Mouse (Mus musculus) embryonic facial prominence, embryonic 11.5 days (tissue): ENCODE data around the gene Pawr. TPM values are rescaled to one million over a fixed set of nuclear protein-coding genes. Genes with fewer than 3 reads are reported as not detected.

ENCODE experiments used
- ATAC-seq: fragments of 200-750 bp; cut with Nextera tagmentation; replicated peaks from 2 replicates; pipeline ENCODE4 v1.8.0; 2017; ENCODE audit warnings: low read depth; ENCODE audit not compliant: insufficient number of reproducible peaks, low FRiP score, low TSS enrichment
- DNase-seq: peaks from one replicate; pipeline ENCODE4 v3.0.0-alpha.2; 2015; ENCODE audit warnings: low spot score
- H3K27ac ChIP-seq: fragments of 300-500 bp; sonication (generic); replicated peaks from 2 replicates; pipeline ENCODE4 v1.5.1; 2014; ENCODE audit warnings: mild to moderate bottlenecking, low read depth, low read length, control low read depth
- H3K27me3 ChIP-seq: fragments of 300-500 bp; sonication (generic); 2 replicates; pipeline ENCODE4 v1.6.1; 2014; ENCODE audit warnings: mild to moderate bottlenecking, low read length, moderate library complexity, mixed read lengths; ENCODE audit not compliant: control insufficient read depth, insufficient read depth
- H3K36me3 ChIP-seq: fragments of 300-500 bp; sonication (generic); replicated peaks from 2 replicates; pipeline ENCODE4 v1.6.1; 2014; ENCODE audit warnings: low read depth, mild to moderate bottlenecking, low read length, moderate library complexity, mixed read lengths; ENCODE audit not compliant: control insufficient read depth, insufficient read depth
- H3K4me1 ChIP-seq: fragments of 300-500 bp; sonication (generic); 2 replicates; pipeline ENCODE4 v1.6.1; 2014; ENCODE audit warnings: low read length, mixed read lengths; ENCODE audit not compliant: control insufficient read depth, insufficient read depth
- H3K4me2 ChIP-seq: fragments of 300-500 bp; sonication (generic); 2 replicates; pipeline ENCODE4 v1.6.1; 2014; ENCODE audit warnings: low read depth, mild to moderate bottlenecking, control low read depth, low read length, moderate library complexity
- H3K4me3 ChIP-seq: fragments of 300-500 bp; sonication (generic); 2 replicates; pipeline ENCODE4 v1.5.1; 2014; ENCODE audit warnings: low read depth, low read length, control low read depth
- H3K9ac ChIP-seq: fragments of 300-500 bp; sonication (generic); replicated peaks from 2 replicates; pipeline ENCODE4 v1.6.1; 2014; ENCODE audit warnings: mild to moderate bottlenecking, control low read depth, low read length
- H3K9me3 ChIP-seq: fragments of 300-500 bp; sonication (generic); replicated peaks from 2 replicates; pipeline ENCODE4 v1.6.1; 2016; ENCODE audit warnings: mild to moderate bottlenecking, low read length, inconsistent platforms, mixed read lengths; ENCODE audit not compliant: control insufficient read depth
- WGBS: fragments of 180-500 bp; shearing (Covaris S2); extraction: QIAGEN DNeasy Blood & Tissue Kit; methylation state at CpG from one replicate; pipeline ENCODE4 v1.1.7; 2014; 5-methylcytosine and 5-hydroxymethylcytosine counted together
- polyA plus RNA-seq: library from polyadenylated mRNA; unstranded; fragments of >200 nt; fragmentation: Nextera tagmentation; extraction: Ambion mirVana; gene quantifications from 2 replicates; pipeline ENCODE4 v1.2.1, GENCODE M21; 2014

Gene Pawr
- polyA plus RNA-seq = 11.6 TPM in 2 replicates

- under 1% methylated on average over 53 of the region's 85 CpGs for WGBS
Measured at GRCm38 (mm10) chr10:108331784-108332561, at the start of gene Pawr. Pawr (plus strand) TSS chr10:108332121.

GRCm38 (mm10) chr10:108282351-108282750 is 49.6 kb upstream of the Pawr start:
- no peak overlapping the region for H3K4me3 ChIP-seq
- H3K4me2 ChIP-seq = no peak overlapping the region
- 94% methylated on average over 6 of the region's 6 CpGs for WGBS
- no peaks in the 10 kb centered on the region for H3K4me1 ChIP-seq
- H3K9ac ChIP-seq = no peak overlapping the region
- no peak overlapping the region for H3K27ac ChIP-seq
- no peaks in the 10 kb centered on the region for H3K9me3 ChIP-seq
- ATAC-seq (no peak), DNase-seq (no peak)
- H3K36me3 ChIP-seq = no peaks in the 10 kb centered on the region
- no peaks in the 10 kb centered on the region for H3K27me3 ChIP-seq

More at GRCm38 (mm10) chr10:108331784-108332561, at the start of gene Pawr:
- Histone ChIP-seq H3K4me3 (peak within 1 kb of the TSS; percentile 81), H3K27me3 (peaks cover 2% of the 10 kb centered on the region; the same call in 1 of the 2 replicates), H3K4me1 (no peaks in the 10 kb centered on the region), H3K9ac (peak within 1 kb of the TSS; percentile 76), H3K27ac (peak within 1 kb of the TSS; percentile 35; the same call in 1 of the 2 replicates), H3K4me2 (peak within 1 kb of the TSS; percentile 97), H3K9me3 (no peaks in the 10 kb centered on the region), H3K36me3 (no peaks in the 10 kb centered on the region)
- ATAC-seq = peak; percentile 89
- peak; percentile 89 for DNase-seq

GRCm38 (mm10) chr10:108283418-108283817 is 48.5 kb upstream of the Pawr start:
- ATAC-seq (no peak), DNase-seq (no peak)
- Histone ChIP-seq H3K9ac (no peak overlapping the region), H3K9me3 (no peaks in the 10 kb centered on the region), H3K27me3 (no peaks in the 10 kb centered on the region), H3K36me3 (no peaks in the 10 kb centered on the region), H3K4me2 (no peak overlapping the region), H3K27ac (no peak overlapping the region), H3K4me1 (no peaks in the 10 kb centered on the region), H3K4me3 (no peak overlapping the region)
- WGBS = 91% methylated on average over 2 of the region's 2 CpGs

- ATAC-seq (no peak), DNase-seq (no peak)
- Histone ChIP-seq H3K4me3 (no peak overlapping the region), H3K4me2 (no peak overlapping the region), H3K9me3 (no peaks in the 10 kb centered on the region), H3K36me3 (no peaks in the 10 kb centered on the region), H3K27ac (no peak overlapping the region), H3K4me1 (no peaks in the 10 kb centered on the region), H3K9ac (no peak overlapping the region), H3K27me3 (no peaks in the 10 kb centered on the region)
- WGBS = 91% methylated on average over 4 of the region's 4 CpGs
Measured at GRCm38 (mm10) chr10:108283837-108284236, 48.1 kb upstream of the Pawr start.

- no peak overlapping the region for H3K4me2 ChIP-seq
- ATAC-seq (no peak), DNase-seq (no peak)
- H3K27ac ChIP-seq = no peak overlapping the region
- no peak overlapping the region for H3K4me3 ChIP-seq
- H3K27me3 ChIP-seq = no peaks in the 10 kb centered on the region
- H3K36me3 ChIP-seq = no peaks in the 10 kb centered on the region
- H3K9ac ChIP-seq = no peak overlapping the region
- no peaks in the 10 kb centered on the region for H3K9me3 ChIP-seq
- H3K4me1 ChIP-seq = no peaks in the 10 kb centered on the region
- WGBS = 88% methylated on average over 4 of the region's 4 CpGs
Measured at GRCm38 (mm10) chr10:108284445-108284844, 47.5 kb upstream of the Pawr start.

GRCm38 (mm10) chr10:108284977-108285376 is 46.9 kb upstream of the Pawr start:
- no peak for DNase-seq
- no peak for ATAC-seq
- Histone ChIP-seq H3K9me3 (no peaks in the 10 kb centered on the region), H3K27ac (no peak overlapping the region), H3K36me3 (no peaks in the 10 kb centered on the region), H3K27me3 (no peaks in the 10 kb centered on the region), H3K9ac (no peak overlapping the region), H3K4me2 (no peak overlapping the region), H3K4me1 (no peaks in the 10 kb centered on the region), H3K4me3 (no peak overlapping the region)
- 89% methylated on average over 5 of the region's 5 CpGs for WGBS

GRCm38 (mm10) chr10:108286658-108287437 is 45.1 kb upstream of the Pawr start:
- no peaks in the 10 kb centered on the region for H3K27me3 ChIP-seq
- no peak overlapping the region for H3K27ac ChIP-seq
- no peaks in the 10 kb centered on the region for H3K4me1 ChIP-seq
- H3K4me3 ChIP-seq = no peak overlapping the region
- WGBS = 78% methylated on average over 11 of the region's 11 CpGs
- no peaks in the 10 kb centered on the region for H3K36me3 ChIP-seq
- H3K4me2 ChIP-seq = no peak overlapping the region
- ATAC-seq = no peak
- H3K9ac ChIP-seq = no peak overlapping the region
- no peak for DNase-seq
- H3K9me3 ChIP-seq = no peaks in the 10 kb centered on the region

GRCm38 (mm10) chr10:108287438-108287801 is 44.5 kb upstream of the Pawr start:
- Histone ChIP-seq H3K36me3 (no peaks in the 10 kb centered on the region), H3K27me3 (no peaks in the 10 kb centered on the region), H3K4me1 (no peaks in the 10 kb centered on the region), H3K9me3 (no peaks in the 10 kb centered on the region), H3K4me2 (no peak overlapping the region), H3K27ac (no peak overlapping the region), H3K9ac (no peak overlapping the region), H3K4me3 (no peak overlapping the region)
- ATAC-seq = no peak
- 84% methylated on average over 4 of the region's 4 CpGs for WGBS
- no peak for DNase-seq
